Mouse (Mus musculus) gastrocnemius, postnatal 25 days (tissue): Measurements from ENCODE around the gene Itprid2. TPM values are rescaled to one million over a fixed set of nuclear protein-coding genes. Genes with fewer than 3 reads are reported as not detected.
"Not testable (repeated sequence)": the region's sequence is repeated elsewhere in the genome, so short reads cannot be mapped to it uniquely, and the experiment has no call there.

Experiments used
- DNase-seq: peaks from one replicate; pipeline ENCODE4 v3.0.0; 2022
- long read RNA-seq, 2 experiments: library from polyadenylated mRNA; stranded (forward); transcript quantifications; one replicate each; pipeline ENCODE4 v2.0.0; 2021
- total RNA-seq, 2 experiments: library from RNA; stranded (reverse); gene quantifications; 1 replicate in 1 of 2; 2 replicates in 1 of 2; pipeline ENCODE4 v1.2.3; 2021

Itprid2 gene
- total RNA-seq, result 10 to 100 TPM; 10.7 to 11.2 TPM
- long read RNA-seq, experiment 1, partial matches to known transcripts, result 1 of 1 reads
- long read RNA-seq, experiment 1, other reads (novel, unspliced or antisense), result 0 of 1 reads
- long read RNA-seq, experiment 2, partial matches to known transcripts, result 0 of 2 reads
- long read RNA-seq, experiment 2, other reads (novel, unspliced or antisense), result 2 of 2 reads

GRCm38 (mm10) chr2:79634528-79635400 lies at the start of gene Itprid2:
Itprid2 (plus strand) TSS chr2:79635352.
- peak; percentile 98 for DNase-seq

GRCm38 (mm10) chr2:79596177-79596576 lies 39.0 kb upstream of the Itprid2 start:
- no peak for DNase-seq

DNA sequence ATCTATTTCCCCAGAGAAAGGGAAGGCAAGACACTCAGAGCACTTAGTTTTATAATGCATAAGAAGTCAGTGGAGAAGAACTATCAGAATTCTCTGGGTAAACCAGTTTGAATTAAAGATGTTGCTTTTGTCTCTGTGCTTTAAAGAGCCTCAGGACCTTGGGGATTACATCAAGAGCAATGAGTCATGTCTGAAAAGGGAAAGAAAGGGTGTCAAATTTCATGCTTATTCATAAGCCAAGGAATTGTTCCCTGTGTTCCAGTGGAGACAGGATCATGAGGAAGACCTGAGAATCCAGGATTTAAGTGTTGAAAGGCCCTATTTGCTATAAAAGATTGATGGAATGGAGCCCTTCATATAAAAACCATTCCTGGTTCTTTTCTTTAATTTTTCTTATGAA lies 38.1 kb upstream of the Itprid2 start:
- DNase-seq, result no peak

- not testable (repeated sequence) for DNase-seq
These were observed 34.0 kb upstream of the Itprid2 start for GRCm38 (mm10) chr2:79601109-79601508.

- DNase-seq, result no peak
These were observed 33.4 kb upstream of the Itprid2 start for GRCm38 (mm10) chr2:79601691-79602116.

GRCm38 (mm10) chr2:79602306-79602705 lies 32.8 kb upstream of the Itprid2 start:
- DNase-seq, result no peak

DNA sequence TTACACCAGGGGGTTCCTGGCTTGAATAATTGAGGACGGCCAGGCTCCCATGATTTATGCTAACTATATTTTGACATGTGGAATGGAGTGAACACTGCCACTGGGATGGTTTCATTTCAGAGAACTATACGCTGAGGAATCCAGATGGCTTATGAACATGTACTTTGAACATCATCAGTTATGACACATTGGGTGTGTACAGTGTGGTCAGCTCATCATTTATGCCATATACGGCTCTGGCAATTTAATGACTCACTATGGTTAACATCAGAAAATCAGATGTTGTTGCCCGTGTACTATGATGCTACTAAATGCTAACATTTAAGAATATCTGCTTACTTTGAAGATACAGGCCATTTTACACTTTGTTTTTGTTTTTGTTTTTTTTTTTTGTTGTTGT lies 31.8 kb upstream of the Itprid2 start:
- DNase-seq, result no peak

GRCm38 (mm10) chr2:79606033-79606432 lies 29.1 kb upstream of the Itprid2 start:
- DNase-seq, result no peak

DNA sequence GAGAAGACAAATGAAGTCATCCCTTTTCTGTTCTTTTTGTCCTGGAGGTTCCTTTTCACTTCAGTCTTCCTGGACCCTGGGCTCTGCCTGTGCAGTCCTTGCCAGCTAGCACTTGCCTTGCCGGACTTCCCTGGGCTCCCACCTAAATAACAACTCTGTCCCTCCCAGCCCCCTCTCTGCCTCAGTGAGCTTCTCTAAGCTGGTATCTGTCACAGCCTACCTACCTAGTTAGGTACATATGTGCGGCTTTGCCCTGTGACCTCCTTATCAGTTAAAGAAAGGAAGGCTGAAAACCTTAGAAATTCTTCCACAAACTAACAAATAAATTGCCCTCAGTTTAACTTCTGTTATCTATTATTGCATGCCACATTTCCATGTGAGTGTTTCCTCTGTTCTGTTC lies 28.0 kb upstream of the Itprid2 start:
- DNase-seq, result no peak

- DNase-seq, result no peak
These were observed 26.7 kb upstream of the Itprid2 start for GRCm38 (mm10) chr2:79608301-79609074.

GRCm38 (mm10) chr2:79610894-79611293 lies 24.3 kb upstream of the Itprid2 start:
- DNase-seq, result no peak

DNA sequence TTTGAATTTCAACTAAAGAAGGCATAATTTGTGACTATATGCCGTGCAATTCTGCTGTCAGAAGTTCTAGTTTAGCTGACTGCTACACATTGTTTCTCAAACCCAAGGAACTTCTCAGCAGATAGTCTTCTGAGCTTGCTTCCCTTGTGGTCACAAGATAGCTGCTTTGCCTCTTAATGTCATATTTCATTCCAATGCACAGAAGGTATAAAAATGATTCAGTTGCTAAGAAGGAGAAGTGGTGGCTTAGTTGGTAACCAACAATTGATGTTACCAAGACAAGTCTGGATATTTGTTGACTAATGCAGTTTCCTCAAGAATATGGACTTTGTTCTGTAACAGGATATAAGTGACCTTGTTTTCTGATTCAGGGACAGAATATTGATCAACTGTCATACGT lies 17.0 kb upstream of the Itprid2 start:
- no peak for DNase-seq

- DNase-seq, result no peak
These were observed 16.3 kb upstream of the Itprid2 start for GRCm38 (mm10) chr2:79618614-79619568.

DNA sequence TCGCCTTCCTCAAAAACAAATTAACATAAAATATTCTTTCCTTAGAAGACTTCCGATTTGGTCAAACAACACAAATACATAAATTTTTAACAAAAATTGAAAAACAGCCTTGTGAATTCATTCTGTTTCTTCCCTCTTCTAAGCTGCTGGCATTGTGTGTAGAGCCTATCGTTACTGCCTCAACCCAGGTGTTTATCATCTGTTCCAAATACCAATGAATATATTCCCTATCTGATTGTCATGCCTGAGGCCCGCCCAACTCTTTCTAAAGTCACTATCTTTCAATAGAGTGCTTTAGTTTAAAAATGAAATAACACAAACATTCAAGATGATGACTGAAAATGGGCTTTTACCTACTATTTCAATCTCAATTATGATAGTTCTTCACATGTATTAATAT lies 11.9 kb upstream of the Itprid2 start:
- no peak for DNase-seq

- no peak for DNase-seq
These were observed 7.5 kb upstream of the Itprid2 start for GRCm38 (mm10) chr2:79627624-79628023.

DNA sequence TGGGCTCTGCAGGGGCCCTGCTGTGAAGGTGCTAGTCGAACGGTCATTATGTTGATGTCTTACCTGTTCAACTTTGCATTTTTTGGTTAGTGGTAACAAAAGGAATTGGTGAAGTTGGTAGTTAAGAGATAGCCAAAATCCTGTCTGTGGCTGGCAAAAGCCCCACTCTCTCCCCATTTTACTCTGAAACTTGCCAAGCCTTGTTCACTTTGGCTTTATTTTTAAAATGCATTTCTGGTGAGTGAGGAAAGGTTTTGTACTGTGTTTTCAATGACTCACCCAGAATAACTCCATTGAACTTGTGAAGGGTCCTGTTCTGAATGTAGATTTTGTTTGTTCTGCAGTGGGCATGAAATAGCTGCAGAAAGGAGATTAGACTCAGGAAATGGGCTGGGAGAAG lies 4.9 kb upstream of the Itprid2 start:
- DNase-seq, result no peak

DNA sequence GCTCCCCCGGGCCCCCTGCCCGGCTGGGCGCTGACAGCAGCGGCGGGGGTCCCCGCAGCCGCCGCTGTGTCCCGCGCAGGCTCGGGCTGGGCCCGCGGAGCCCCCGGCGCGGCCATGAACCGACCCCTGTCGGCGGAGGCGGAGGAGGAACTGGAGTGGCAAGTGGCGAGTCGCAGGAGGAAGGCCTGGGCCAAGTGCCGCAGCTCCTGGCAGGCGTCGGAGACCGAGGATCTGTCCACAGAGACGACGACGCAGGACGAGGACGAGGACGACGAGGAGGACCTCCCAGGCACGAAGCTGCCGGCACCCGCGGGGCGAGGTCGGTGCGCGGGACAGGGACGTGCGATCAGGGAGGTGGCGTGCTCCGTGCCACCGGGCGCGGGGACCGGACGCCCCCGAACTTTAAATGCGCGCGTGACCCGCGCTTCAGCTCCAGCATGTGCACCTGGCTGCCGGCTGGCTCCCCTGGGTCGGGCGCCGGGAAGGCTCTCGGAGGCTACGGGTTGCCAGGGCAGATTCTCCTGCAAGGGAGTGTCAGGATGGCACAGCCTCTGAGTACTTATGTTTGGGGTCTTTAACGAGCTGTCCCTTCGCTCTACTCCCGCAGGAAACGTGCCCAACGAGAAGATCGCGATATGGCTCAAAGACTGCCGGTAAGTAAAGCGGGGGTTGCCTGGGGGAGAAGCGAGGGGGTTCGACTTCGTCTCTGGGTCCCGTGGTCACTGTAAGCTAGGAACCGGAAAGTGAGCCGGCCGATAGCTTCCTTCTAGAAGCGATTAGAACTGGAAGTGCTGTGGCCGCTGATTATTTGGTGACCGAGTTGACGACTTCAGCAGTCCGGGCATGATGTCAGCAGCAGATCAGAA lies 507 bp downstream of the Itprid2 start:
- peak; percentile 76 for DNase-seq

GRCm38 (mm10) chr2:79638924-79639323 lies 3.8 kb downstream of the Itprid2 start:
- DNase-seq, result no peak

GRCm38 (mm10) chr2:79646237-79646688 lies 11.1 kb downstream of the Itprid2 start:
- DNase-seq, result no peak

DNA sequence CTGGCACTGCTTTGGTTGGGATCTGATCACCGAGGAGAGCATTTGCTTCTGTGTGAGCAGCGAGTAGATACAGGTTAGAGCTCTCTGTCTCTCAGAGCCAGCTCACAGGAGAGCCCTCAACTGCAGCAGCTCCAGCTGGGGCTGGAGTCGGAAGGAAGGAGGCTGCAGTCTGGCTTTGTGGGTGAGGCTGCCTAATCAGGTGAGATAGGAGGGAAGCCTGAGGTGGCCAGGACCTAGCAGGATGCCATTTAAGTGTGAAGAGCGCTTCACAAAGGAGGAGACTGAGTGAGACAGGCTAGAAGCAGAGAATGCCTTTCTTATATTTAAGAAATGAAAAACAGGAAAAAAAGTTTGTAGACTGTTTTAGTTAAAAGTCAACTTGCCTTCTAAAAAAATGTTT lies 11.9 kb downstream of the Itprid2 start:
- DNase-seq, result no peak

DNA sequence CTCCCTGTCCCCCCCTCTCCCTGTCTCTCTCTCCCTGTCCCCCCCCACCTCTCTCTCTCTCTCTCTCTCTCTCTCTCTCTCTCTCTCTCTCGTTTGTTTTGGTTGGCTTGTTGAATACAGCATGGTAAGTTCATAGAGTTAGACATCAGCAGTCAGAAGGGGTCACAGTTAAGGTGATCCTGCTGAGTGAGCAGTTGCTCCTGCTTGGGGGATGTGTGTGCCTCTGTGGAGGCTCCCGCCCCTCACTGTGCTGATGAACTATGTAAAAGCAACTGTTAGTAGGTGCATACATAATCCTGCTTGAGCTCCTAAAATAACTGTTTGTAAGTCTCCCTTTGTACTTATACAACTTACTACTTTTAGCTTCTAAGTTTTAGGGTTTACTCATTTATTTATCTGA lies 12.6 kb downstream of the Itprid2 start:
- DNase-seq, result no peak
